Mouse (Mus musculus): ENCODE measurements at regions not wholly inside any gene's neighbourhood (a gene's known extent, or its start where the extent isn't known, plus 50 kb on each side); places are given as distances from the start of the nearest gene placed in this dataset.

GRCm38 (mm10) chr3:120897758-120898157 is 273.7 kb downstream of the Rwdd3 start:
- no peak for DNase-seq (ENCODE audit: low read depth)
- no peak for TF ChIP-seq CTCF (IDR thresholded peaks at IDR 0.05; ENCODE audit: borderline replicate concordance, extremely low read depth, insufficient read depth, insufficient read length)
- TF ChIP-seq POLR2A (IDR thresholded peaks at IDR 0.05; ENCODE audit: borderline replicate concordance, extremely low read depth, insufficient read depth, insufficient read length, poor library complexity, severe bottlenecking): no peak

GRCm38 (mm10) chr3:120897221-120897620 is 274.3 kb downstream of the Rwdd3 start:
- peak; percentile 58 for DNase-seq (ENCODE audit: low read depth)
- TF ChIP-seq POLR2A (IDR thresholded peaks at IDR 0.05; ENCODE audit: borderline replicate concordance, extremely low read depth, insufficient read depth, insufficient read length, poor library complexity, severe bottlenecking): no peak
- TF ChIP-seq CTCF (IDR thresholded peaks at IDR 0.05; ENCODE audit: borderline replicate concordance, extremely low read depth, insufficient read depth, insufficient read length): no peak

- TF ChIP-seq POLR2A (IDR thresholded peaks at IDR 0.05; ENCODE audit: borderline replicate concordance, extremely low read depth, insufficient read depth, insufficient read length, poor library complexity, severe bottlenecking) (no peak), CTCF (IDR thresholded peaks at IDR 0.05; ENCODE audit: borderline replicate concordance, extremely low read depth, insufficient read depth, insufficient read length) (no peak)
- DNase-seq (ENCODE audit: low read depth): peak; percentile 80
Measured at GRCm38 (mm10) chr3:120886063-120886841, 285.2 kb downstream of the Rwdd3 start.

GRCm38 (mm10) chr3:120885401-120885800 is 286.1 kb downstream of the Rwdd3 start:
- no peak for DNase-seq (ENCODE audit: low read depth)
- TF ChIP-seq POLR2A (IDR thresholded peaks at IDR 0.05; ENCODE audit: borderline replicate concordance, extremely low read depth, insufficient read depth, insufficient read length, poor library complexity, severe bottlenecking): no peak
- TF ChIP-seq CTCF (IDR thresholded peaks at IDR 0.05; ENCODE audit: borderline replicate concordance, extremely low read depth, insufficient read depth, insufficient read length): no peak

GRCm38 (mm10) chr3:120884189-120884588 is 287.3 kb downstream of the Rwdd3 start:
- DNase-seq (ENCODE audit: low read depth): peak; percentile 53

GRCm38 (mm10) chr3:120883650-120884049 is 287.8 kb downstream of the Rwdd3 start:
- TF ChIP-seq CTCF (IDR thresholded peaks at IDR 0.05; ENCODE audit: borderline replicate concordance, extremely low read depth, insufficient read depth, insufficient read length) (peak; percentile 18; the same call in 1 of the 2 replicates), POLR2A (IDR thresholded peaks at IDR 0.05; ENCODE audit: borderline replicate concordance, extremely low read depth, insufficient read depth, insufficient read length, poor library complexity, severe bottlenecking) (no peak)
- DNase-seq (ENCODE audit: low read depth): peak; percentile 70

More at GRCm38 (mm10) chr3:120884189-120884588, 287.3 kb downstream of the Rwdd3 start:
- TF ChIP-seq CTCF (IDR thresholded peaks at IDR 0.05; ENCODE audit: borderline replicate concordance, extremely low read depth, insufficient read depth, insufficient read length) (no peak), POLR2A (IDR thresholded peaks at IDR 0.05; ENCODE audit: borderline replicate concordance, extremely low read depth, insufficient read depth, insufficient read length, poor library complexity, severe bottlenecking) (no peak)

GRCm38 (mm10) chr3:120879409-120879808 is 292.1 kb downstream of the Rwdd3 start:
- TF ChIP-seq CTCF (IDR thresholded peaks at IDR 0.05; ENCODE audit: borderline replicate concordance, extremely low read depth, insufficient read depth, insufficient read length): no peak
- no peak for TF ChIP-seq POLR2A (IDR thresholded peaks at IDR 0.05; ENCODE audit: borderline replicate concordance, extremely low read depth, insufficient read depth, insufficient read length, poor library complexity, severe bottlenecking)
- DNase-seq (ENCODE audit: low read depth): no peak

- no peak for TF ChIP-seq CTCF (IDR thresholded peaks at IDR 0.05; ENCODE audit: borderline replicate concordance, extremely low read depth, insufficient read depth, insufficient read length)
- TF ChIP-seq POLR2A (IDR thresholded peaks at IDR 0.05; ENCODE audit: borderline replicate concordance, extremely low read depth, insufficient read depth, insufficient read length, poor library complexity, severe bottlenecking): no peak
- peak; percentile 84 for DNase-seq (ENCODE audit: low read depth)
Measured at GRCm38 (mm10) chr3:120875740-120876139, 295.8 kb downstream of the Rwdd3 start.

GRCm38 (mm10) chr3:120865036-120865435 is 306.5 kb downstream of the Rwdd3 start:
- peak; percentile 53 for DNase-seq (ENCODE audit: low read depth)
- TF ChIP-seq CTCF (IDR thresholded peaks at IDR 0.05; ENCODE audit: borderline replicate concordance, extremely low read depth, insufficient read depth, insufficient read length) (no peak), POLR2A (IDR thresholded peaks at IDR 0.05; ENCODE audit: borderline replicate concordance, extremely low read depth, insufficient read depth, insufficient read length, poor library complexity, severe bottlenecking) (no peak)

- TF ChIP-seq CTCF (IDR thresholded peaks at IDR 0.05; ENCODE audit: borderline replicate concordance, extremely low read depth, insufficient read depth, insufficient read length) (no peak), POLR2A (IDR thresholded peaks at IDR 0.05; ENCODE audit: borderline replicate concordance, extremely low read depth, insufficient read depth, insufficient read length, poor library complexity, severe bottlenecking) (no peak)
- no peak for DNase-seq (ENCODE audit: low read depth)
Measured at GRCm38 (mm10) chr3:120861641-120862040, 309.9 kb downstream of the Rwdd3 start.

- TF ChIP-seq CTCF (IDR thresholded peaks at IDR 0.05; ENCODE audit: borderline replicate concordance, extremely low read depth, insufficient read depth, insufficient read length) (no peak), POLR2A (IDR thresholded peaks at IDR 0.05; ENCODE audit: borderline replicate concordance, extremely low read depth, insufficient read depth, insufficient read length, poor library complexity, severe bottlenecking) (no peak)
- DNase-seq (ENCODE audit: low read depth): peak; percentile 17
Measured at GRCm38 (mm10) chr3:120858281-120858680, 313.2 kb downstream of the Rwdd3 start.

GRCm38 (mm10) chr3:120854322-120854721 is 317.2 kb downstream of the Rwdd3 start:
- DNase-seq (ENCODE audit: low read depth): no peak
- TF ChIP-seq CTCF (IDR thresholded peaks at IDR 0.05; ENCODE audit: borderline replicate concordance, extremely low read depth, insufficient read depth, insufficient read length) (no peak), POLR2A (IDR thresholded peaks at IDR 0.05; ENCODE audit: borderline replicate concordance, extremely low read depth, insufficient read depth, insufficient read length, poor library complexity, severe bottlenecking) (no peak)
